Mouse (Mus musculus): ENCODE data around the gene Rapgef4.

DNA sequence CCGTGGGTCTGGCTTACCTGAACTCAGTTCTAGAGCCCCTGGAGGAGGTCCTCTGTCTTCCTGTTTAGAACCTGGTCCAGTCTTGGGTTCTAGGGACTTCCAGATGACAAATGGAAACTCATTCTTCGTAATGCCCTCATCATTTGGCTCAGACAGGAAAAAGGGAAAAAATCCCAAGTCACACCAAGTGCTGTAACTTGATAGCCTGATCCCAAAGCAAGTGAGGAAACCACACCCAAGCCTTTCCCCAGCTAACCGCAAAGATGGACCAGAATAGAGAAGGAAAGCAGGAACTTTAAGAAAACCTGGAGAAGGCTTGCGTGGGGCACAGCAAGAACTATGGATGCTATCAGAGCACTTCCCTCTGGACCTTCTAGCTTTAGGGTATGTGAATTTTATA lies 167.6 kb downstream of the Rapgef4 start:
- no peak for TF ChIP-seq CTCF (IDR thresholded peaks at IDR 0.05; ENCODE audit: control insufficient read depth, insufficient read depth, insufficient replicate concordance, low read depth, low read length)
- TF ChIP-seq POLR2A (IDR thresholded peaks at IDR 0.05; ENCODE audit: control insufficient read depth, low read depth, low read length), result no peak
